Mouse (Mus musculus) T-helper 1 cell (primary cell): ENCODE results near the gene Rnf32.

Experiments used
- in situ Hi-C: fragments of 300-600 bp; cut with MboI, MseI; formaldehyde crosslinking; loops from one replicate; pipeline ENCODE4 v1.15.1; 2025; ENCODE audit warnings: high pct_unique_total_duplicates

The Rnf32 gene

GRCm38 (mm10) chr5:29195570-29196263, at the start of gene Rnf32:
TSS of gene Rnf32 (plus strand) at chr5:29195992.
- in situ Hi-C loops: no loop called here

DNA sequence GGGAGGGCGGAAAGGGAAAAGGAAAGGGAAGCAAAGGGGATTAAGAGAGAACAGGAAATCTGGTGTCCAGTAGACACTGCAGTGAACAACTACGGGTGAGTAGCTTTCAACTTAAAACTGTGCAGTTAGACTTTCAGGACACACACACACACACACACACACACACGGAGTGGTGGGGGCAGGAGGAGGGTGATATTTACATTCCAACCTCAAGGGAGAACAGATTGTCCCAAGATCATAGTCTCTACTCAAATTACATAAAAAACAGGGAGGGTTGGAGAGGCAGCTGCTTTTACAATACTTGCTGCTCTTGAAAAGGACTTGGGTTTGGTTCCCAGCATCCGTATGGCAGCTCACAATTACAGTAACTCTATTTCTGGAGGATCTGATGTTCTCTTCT, 45.6 kb upstream of the Rnf32 start:
- in situ Hi-C loops: loop anchor here (10.0 kb wide), 1 partner anchor 465 kb away; no protein-coding TSS in a partner anchor

GRCm38 (mm10) chr5:29159849-29160248, 35.9 kb upstream of the Rnf32 start:
- in situ Hi-C loops: loop anchor here (10.0 kb wide), 1 partner anchor 475 kb away; no protein-coding TSS in a partner anchor

DNA sequence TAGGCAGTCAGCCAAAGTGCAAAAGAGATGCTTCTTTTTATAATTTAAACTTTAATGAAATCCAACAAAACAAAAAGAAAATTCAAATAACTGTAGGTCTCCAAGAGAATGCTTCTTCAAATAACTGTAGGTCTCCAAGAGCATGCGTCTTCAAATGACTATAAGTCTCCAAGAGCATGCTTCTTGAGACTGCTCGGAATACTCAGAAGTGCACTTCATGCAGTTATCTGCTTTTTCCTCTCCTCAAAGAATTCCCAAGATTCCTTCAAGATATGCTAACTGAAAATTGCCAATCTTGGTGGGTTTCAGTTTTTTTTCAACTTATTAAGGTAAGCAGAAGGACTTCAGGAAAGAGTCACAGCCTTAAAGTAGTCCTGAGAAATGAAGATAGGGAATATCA, 28.8 kb upstream of the Rnf32 start:
- in situ Hi-C loops: loop anchor here (5.0 kb wide), 1 partner anchor 305 kb away; no protein-coding TSS in a partner anchor

- in situ Hi-C loops: no loop called here
Measured at GRCm38 (mm10) chr5:29170193-29170592, 25.6 kb upstream of the Rnf32 start.

DNA sequence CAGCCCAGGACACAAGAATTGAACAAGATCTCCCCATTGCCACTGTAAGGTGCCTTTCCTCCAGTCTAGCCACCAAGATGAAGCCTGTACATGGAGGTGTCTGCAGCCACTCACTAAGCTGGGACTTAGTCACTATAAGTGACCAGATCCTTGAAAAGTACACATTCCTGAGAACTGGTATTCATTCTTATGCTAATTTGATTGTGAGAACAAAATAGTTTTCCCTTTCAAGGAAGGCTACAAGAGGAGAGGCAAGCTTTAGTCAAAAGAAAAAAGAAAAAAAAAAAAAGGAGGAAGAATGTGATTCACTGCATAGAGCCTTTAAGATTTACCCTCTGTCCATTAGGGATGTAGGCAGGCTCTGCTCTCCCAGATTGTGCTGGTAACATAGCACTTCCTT, 24.6 kb upstream of the Rnf32 start:
- in situ Hi-C loops: no loop called here

GRCm38 (mm10) chr5:29186798-29187197, 9.0 kb upstream of the Rnf32 start:
- in situ Hi-C loops: loop anchor here (10.0 kb wide), 1 partner anchor 448 kb away; no protein-coding TSS in a partner anchor

DNA sequence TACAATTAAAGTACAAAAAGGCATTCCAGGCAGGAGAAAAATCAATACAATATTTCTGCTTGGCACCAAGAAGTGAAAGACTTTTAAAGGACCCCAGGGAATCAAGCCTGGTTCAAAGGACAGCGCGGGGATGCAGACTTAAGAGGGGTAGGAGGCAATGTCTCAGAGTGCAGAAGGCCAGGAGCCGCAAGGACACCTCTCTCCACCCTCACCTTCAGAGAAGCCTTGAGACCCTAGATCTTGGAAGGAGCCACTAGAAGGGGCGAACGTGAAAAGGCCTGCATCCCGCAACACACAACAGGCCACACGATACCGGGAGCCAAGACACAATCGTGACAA, 592 bp upstream of the Rnf32 start:
- in situ Hi-C loops: no loop called here

- in situ Hi-C loops: no loop called here
Measured at GRCm38 (mm10) chr5:29196264-29196658, 469 bp downstream of the Rnf32 start.

DNA sequence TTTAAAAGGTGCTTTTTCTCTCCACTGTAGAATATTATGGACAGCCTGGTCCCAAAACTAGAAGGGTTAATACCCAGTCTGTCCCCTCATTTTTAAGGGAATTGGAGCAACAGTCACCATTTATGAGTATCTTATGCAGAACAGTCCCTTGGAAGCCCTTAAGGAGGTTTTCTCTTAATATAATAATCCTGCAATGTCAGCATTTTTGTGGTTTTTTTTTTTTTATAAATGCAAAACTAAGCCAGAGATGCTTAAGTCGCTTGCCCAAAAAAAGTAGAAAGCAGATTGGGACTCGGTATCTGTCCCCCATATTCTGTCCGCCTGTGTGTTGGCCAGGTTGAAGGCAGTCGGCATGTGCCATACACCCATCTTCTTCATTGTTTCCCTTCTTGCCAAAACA, 1.4 kb downstream of the Rnf32 start:
- in situ Hi-C loops: no loop called here

GRCm38 (mm10) chr5:29198960-29199488, 3.2 kb downstream of the Rnf32 start:
- in situ Hi-C loops: no loop called here

GRCm38 (mm10) chr5:29199868-29200267, 4.1 kb downstream of the Rnf32 start:
- in situ Hi-C loops: no loop called here

DNA sequence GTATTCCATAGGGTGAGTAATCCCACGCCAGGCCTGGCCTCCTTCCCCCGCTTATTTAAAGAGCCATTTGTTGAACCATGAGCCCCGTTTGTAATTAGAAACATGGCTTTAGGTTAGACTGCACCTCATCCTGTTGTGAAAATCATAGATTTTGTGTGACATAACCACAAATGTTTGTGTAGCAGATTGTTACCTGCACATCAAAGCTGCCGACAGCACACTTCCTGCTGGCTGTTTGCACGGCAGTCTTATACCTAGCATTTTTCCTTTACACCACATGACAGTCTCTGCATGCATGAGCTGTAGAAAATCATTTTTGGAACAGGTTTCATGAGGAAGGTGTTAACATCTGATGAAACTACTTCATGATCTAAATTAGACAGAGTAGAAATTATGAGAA, 9.9 kb downstream of the Rnf32 start:
- in situ Hi-C loops: no loop called here

DNA sequence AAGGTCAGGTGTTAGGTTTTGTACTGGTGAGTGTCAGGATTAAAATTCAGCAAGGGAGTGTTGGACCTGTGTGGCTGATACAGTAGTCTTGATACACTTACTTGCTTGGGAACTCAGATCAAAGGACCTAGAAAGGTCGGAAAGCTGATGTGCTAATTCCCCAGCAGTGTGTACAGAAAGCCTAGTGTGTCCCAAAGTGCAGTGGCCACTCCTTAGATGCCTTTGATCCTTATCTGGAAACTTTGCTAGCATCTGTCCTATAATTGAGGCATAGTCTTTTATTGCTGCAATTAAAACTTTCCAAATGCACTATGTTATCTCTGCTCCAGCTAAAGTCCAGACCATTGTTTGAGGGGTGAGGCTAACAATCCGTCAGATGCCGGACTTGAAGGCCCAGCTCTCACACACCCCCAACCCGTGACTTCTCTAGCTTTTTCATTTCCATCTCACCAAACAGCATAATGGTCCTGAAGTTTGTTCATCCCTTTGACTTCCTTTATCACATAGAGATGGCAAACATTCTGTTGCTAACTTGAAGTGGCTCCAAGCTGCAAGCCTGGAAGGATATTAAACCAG, 16.3 kb downstream of the Rnf32 start:
- in situ Hi-C loops: loop anchor here (10.0 kb wide), 3 partner anchors 213 to 983 kb away; no protein-coding TSS in a partner anchor

- in situ Hi-C loops: loop anchor here (10.0 kb wide), 3 partner anchors 207 to 983 kb away; no protein-coding TSS in a partner anchor
Measured at GRCm38 (mm10) chr5:29217997-29218396, 22.2 kb downstream of the Rnf32 start.

DNA sequence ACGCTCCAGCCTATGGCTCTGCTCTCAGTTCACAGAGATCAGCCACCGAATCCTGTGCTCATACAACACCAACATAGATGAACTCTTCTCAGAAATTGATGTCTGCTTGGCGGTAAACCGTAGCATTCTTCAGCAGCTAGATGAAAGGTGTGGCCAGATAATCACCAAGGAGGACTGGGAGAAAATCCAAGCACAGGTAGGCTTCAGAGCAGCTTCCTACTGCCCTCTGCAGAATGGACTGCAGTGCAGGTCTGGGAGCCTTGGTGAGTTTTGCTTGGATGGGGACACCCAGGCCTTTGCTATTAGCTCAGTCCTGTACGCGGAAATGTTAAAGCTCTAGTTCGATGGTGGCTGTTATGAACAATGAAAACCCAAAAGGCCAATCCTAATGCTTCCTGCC, 28.3 kb downstream of the Rnf32 start:
- in situ Hi-C loops: no loop called here

DNA sequence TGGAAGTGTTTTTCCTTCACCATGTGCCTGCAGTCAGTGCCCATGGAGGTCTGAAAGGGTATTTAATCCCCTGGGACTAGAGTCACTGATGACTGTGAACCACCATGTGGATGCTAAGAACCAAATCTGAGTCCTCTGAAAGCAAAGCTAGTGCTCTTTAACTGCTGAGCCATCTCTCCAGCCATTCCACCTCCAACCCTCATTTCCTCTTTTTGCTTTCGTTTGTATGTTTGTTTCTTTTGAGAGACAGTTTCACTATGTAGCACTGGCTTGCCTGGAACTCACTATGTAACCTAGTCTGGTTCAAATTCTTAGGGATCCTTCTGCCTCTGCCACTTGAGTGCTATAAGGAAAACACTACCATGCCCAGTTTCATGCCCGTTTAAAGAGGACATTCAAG, 34.7 kb downstream of the Rnf32 start:
- in situ Hi-C loops: no loop called here

GRCm38 (mm10) chr5:29238379-29238778, 42.6 kb downstream of the Rnf32 start:
- in situ Hi-C loops: no loop called here

DNA sequence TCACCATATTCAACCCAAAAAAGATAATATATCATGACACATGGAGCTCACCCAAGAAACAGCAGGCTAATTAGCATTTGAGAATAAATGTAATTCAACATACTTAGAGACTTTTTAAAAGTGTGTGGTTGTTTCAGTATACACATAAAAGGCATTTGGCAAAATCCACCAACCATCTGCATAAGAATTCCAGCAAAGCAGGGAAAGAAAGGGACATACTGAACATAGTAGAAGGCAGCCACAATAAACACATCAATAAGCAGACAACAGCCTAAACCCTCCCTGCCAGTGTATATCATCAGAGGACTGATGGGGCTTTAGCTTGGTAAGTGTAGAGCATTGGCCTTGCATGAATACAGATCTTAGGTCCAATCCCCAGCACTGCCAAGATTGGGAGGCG, 49.0 kb downstream of the Rnf32 start:
- in situ Hi-C loops: no loop called here

- in situ Hi-C loops: no loop called here
Measured at GRCm38 (mm10) chr5:29250795-29251495, 55.2 kb downstream of the Rnf32 start.

DNA sequence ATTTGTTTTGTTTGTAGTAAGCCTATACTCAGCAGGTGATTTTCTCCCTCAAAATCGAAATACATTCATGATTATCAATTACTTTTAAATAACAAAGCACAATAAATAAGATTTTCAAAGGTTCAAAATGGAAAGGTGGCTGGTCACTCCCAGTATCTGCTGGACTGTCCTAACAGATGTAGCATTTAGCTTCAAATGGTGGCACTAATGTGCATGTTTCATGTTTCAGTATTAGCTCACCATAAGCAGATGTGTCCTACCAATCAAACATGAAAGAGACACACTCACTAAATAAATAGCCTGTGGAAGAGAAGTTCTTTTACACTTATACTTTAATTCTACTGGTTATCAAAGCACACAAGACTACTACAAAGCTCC, 55.7 kb downstream of the Rnf32 start:
- in situ Hi-C loops: no loop called here

GRCm38 (mm10) chr5:29253876-29254275, 58.1 kb downstream of the Rnf32 start:
- in situ Hi-C loops: no loop called here

- in situ Hi-C loops: no loop called here
Measured at GRCm38 (mm10) chr5:29270879-29271278, 75.1 kb downstream of the Rnf32 start.
